Mouse (Mus musculus) cerebellum, adult 2 months (tissue): Measurements from ENCODE around the gene Zfp787.

Experiments used
- CTCF ChIP-seq: fragments of 200-500 bp; IDR thresholded peaks from 2 replicates; pipeline ENCODE4 v1.5.1; 2011; ENCODE audit warnings: low read depth, mild to moderate bottlenecking, control low read depth, low read length, moderate library complexity, borderline replicate concordance; ENCODE audit not compliant: insufficient read depth
- POLR2A ChIP-seq: fragments of 200-500 bp; IDR thresholded peaks from 2 replicates; pipeline ENCODE4 v1.6.1; 2011; ENCODE audit warnings: low read length, control low read depth, borderline replicate concordance; ENCODE audit not compliant: insufficient read depth

GRCm38 (mm10) chr7:6161541-6161940 is 5.7 kb upstream of the Zfp787 start:
- TF ChIP-seq CTCF (no peak), POLR2A (no peak)
